Mouse (Mus musculus) 3134 (cell line): Measurements from ENCODE around the gene Shc3.

Experiments used
- DNase-seq: peaks from one replicate; pipeline ENCODE4 v3.0.0-alpha.2; 2011; ENCODE audit warnings: low spot score; ENCODE audit not compliant: insufficient read length; ENCODE audit errors: extremely low read depth

Shc3 gene

GRCm38 (mm10) chr13:51390398-51390797 lies 178.8 kb downstream of the Shc3 start:
- DNase-seq: no peak

GRCm38 (mm10) chr13:51387908-51388307 lies 181.3 kb downstream of the Shc3 start:
- no peak for DNase-seq

- no peak for DNase-seq
These were observed 184.3 kb downstream of the Shc3 start for GRCm38 (mm10) chr13:51384899-51385298.

- DNase-seq: no peak
These were observed 187.7 kb downstream of the Shc3 start for GRCm38 (mm10) chr13:51381498-51381897.
